Mouse (Mus musculus) embryonic facial prominence, embryonic 11.5 days (tissue): ENCODE data around the gene Matn4. TPM values are rescaled to one million over a fixed set of nuclear protein-coding genes. Genes with fewer than 3 reads are reported as not detected.

Source experiments
- ATAC-seq: fragments of 200-750 bp; cut with Nextera tagmentation; replicated peaks from 2 replicates; pipeline ENCODE4 v1.8.0; 2017; ENCODE audit warnings: low read depth; ENCODE audit not compliant: insufficient number of reproducible peaks, low FRiP score, low TSS enrichment
- DNase-seq: peaks from one replicate; pipeline ENCODE4 v3.0.0-alpha.2; 2015; ENCODE audit warnings: low spot score
- H3K27ac ChIP-seq: fragments of 300-500 bp; sonication (generic); replicated peaks from 2 replicates; pipeline ENCODE4 v1.5.1; 2014; ENCODE audit warnings: mild to moderate bottlenecking, low read depth, low read length, control low read depth
- H3K27me3 ChIP-seq: fragments of 300-500 bp; sonication (generic); 2 replicates; pipeline ENCODE4 v1.6.1; 2014; ENCODE audit warnings: mild to moderate bottlenecking, low read length, moderate library complexity, mixed read lengths; ENCODE audit not compliant: control insufficient read depth, insufficient read depth
- H3K36me3 ChIP-seq: fragments of 300-500 bp; sonication (generic); replicated peaks from 2 replicates; pipeline ENCODE4 v1.6.1; 2014; ENCODE audit warnings: low read depth, mild to moderate bottlenecking, low read length, moderate library complexity, mixed read lengths; ENCODE audit not compliant: control insufficient read depth, insufficient read depth
- H3K4me1 ChIP-seq: fragments of 300-500 bp; sonication (generic); 2 replicates; pipeline ENCODE4 v1.6.1; 2014; ENCODE audit warnings: low read length, mixed read lengths; ENCODE audit not compliant: control insufficient read depth, insufficient read depth
- H3K4me2 ChIP-seq: fragments of 300-500 bp; sonication (generic); 2 replicates; pipeline ENCODE4 v1.6.1; 2014; ENCODE audit warnings: low read depth, mild to moderate bottlenecking, control low read depth, low read length, moderate library complexity
- H3K4me3 ChIP-seq: fragments of 300-500 bp; sonication (generic); 2 replicates; pipeline ENCODE4 v1.5.1; 2014; ENCODE audit warnings: low read depth, low read length, control low read depth
- H3K9ac ChIP-seq: fragments of 300-500 bp; sonication (generic); replicated peaks from 2 replicates; pipeline ENCODE4 v1.6.1; 2014; ENCODE audit warnings: mild to moderate bottlenecking, control low read depth, low read length
- H3K9me3 ChIP-seq: fragments of 300-500 bp; sonication (generic); replicated peaks from 2 replicates; pipeline ENCODE4 v1.6.1; 2016; ENCODE audit warnings: mild to moderate bottlenecking, low read length, inconsistent platforms, mixed read lengths; ENCODE audit not compliant: control insufficient read depth
- WGBS: fragments of 180-500 bp; shearing (Covaris S2); extraction: QIAGEN DNeasy Blood & Tissue Kit; methylation state at CpG from one replicate; pipeline ENCODE4 v1.1.7; 2014; 5-methylcytosine and 5-hydroxymethylcytosine counted together
- polyA plus RNA-seq: library from polyadenylated mRNA; unstranded; fragments of >200 nt; fragmentation: Nextera tagmentation; extraction: Ambion mirVana; gene quantifications from 2 replicates; pipeline ENCODE4 v1.2.1, GENCODE M21; 2014

Gene Matn4
- polyA plus RNA-seq, 1 experiment from 2014 or later = 1.3 TPM

DNA sequence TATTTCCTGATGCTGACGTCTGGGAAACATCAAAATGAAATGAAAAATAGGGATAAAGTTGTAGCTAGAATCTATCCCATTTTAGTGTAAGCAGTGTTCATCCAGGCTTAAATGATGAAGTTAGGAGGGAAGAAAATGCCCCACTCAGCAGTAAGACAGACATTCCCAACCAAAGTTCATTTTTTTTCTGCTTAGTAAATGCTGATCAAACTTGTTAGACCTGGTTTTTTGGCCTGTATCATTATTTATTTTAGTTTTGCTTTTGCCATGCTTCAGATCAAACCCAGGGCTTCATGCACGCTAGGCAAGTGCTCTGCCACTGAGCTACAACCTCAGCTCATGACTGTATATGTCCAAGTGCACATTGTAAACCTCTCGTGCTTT, 41.1 kb upstream of the Matn4 start:
- no peaks in the 10 kb centered on the region for H3K27me3 ChIP-seq
- H3K9me3 ChIP-seq = no peaks in the 10 kb centered on the region
- H3K4me3 ChIP-seq = no peak overlapping the region
- H3K9ac ChIP-seq = no peak overlapping the region
- no peak overlapping the region for H3K4me2 ChIP-seq
- H3K4me1 ChIP-seq = no peaks in the 10 kb centered on the region; the same call in 1 of the 2 replicates
- 78% methylated on average over 3 of the region's 3 CpGs for WGBS
- no peak overlapping the region for H3K27ac ChIP-seq
- DNase-seq (no peak), ATAC-seq (no peak)
- no peaks in the 10 kb centered on the region for H3K36me3 ChIP-seq

DNA sequence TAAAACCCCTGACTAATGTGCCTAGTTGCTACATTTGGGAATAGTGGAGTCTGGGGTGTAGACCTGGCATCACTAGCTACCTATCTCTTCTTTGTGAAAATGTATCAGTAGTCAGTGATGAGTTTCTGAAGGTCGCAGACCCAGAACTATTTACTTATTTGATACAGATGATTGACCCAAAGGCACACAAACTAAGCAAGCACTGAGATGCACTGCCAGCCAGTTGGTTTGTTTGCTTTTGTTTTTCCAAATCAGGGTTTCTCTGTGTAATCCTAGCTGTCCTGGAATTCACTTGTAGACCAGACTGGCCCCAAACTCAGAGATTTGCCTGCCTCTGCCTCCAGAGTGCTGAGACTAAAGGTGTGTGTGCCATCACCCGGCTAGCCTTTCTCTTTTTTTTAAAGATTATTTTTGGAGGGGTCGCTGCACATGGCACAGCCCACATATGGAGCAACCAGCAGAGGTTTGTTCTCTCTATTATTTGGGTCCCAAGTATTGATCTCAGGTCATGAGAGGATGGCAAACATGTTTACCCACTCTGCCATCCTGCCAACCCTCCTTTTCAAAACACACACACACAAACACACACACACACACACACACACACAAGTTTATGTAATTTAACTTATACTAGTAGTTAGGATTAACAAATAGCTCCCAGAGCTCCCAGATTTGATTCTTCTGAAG, 40.6 kb upstream of the Matn4 start:
- H3K4me1 ChIP-seq = no peaks in the 10 kb centered on the region; the same call in 1 of the 2 replicates
- no peak overlapping the region for H3K27ac ChIP-seq
- H3K27me3 ChIP-seq = no peaks in the 10 kb centered on the region
- H3K9me3 ChIP-seq = no peaks in the 10 kb centered on the region
- no peak overlapping the region for H3K4me3 ChIP-seq
- H3K4me2 ChIP-seq = no peak overlapping the region
- ATAC-seq (no peak), DNase-seq (no peak)
- H3K36me3 ChIP-seq = no peaks in the 10 kb centered on the region
- no peak overlapping the region for H3K9ac ChIP-seq
- WGBS = 85% methylated on average over 3 of the region's 3 CpGs

DNA sequence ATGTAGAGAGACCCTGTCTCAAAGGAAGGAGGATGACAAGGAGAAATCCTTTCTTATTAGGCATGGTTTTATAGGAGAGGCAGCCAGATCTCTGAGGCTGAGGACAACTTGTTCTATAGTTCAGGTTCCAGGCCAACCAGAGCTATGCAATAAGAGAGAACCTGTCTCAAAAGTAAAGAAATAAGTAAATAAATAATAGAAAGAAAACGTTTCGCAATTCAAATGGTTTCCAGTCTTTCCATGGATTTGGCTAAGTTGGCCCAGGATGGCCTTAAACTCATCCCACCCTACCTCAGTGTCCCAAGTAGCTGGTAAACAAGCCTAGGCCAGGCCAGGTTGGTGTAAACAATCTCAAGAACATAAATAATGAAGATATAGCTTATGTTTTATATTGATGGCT, 39.7 kb upstream of the Matn4 start:
- WGBS = 80% methylated on average over 2 of the region's 2 CpGs

DNA sequence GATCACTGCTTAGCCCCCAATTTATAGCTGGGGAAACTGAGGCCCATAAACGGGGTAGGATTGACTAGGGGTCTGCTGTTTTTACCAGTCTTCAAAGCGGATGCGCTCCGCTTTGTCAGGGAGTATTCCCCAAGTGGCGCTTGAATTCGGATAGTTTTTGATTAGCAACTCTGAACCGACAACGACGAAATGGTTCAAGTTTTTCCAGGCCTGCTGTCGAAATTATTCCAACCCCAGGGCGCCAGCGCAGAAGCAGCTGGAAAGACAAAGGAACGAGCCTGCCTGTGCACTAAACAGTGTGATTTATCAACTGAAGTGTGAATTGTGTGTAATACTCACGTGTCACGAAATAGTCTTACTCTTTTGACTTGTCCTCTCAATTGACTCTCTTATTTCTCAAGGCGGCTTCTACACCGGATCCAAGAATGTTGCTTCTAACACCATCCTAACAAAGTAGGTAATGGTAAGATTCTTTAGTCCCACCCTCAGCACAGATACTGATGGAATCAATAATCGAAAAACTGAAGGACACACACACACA, 38.6 kb upstream of the Matn4 start, which contains the start of gene Sdc4:
TSS of gene Sdc4 (minus strand) at position 428 of the 541 bp plus-strand sequence.
- no peak; the same call in 1 of the 2 replicates for ATAC-seq
- H3K4me2 ChIP-seq = peak within 1 kb of the TSS; percentile 84
- no peaks in the 10 kb centered on the region for H3K36me3 ChIP-seq
- DNase-seq = no peak
- 6% methylated on average over 18 of the region's 18 CpGs for WGBS
- no peaks in the 10 kb centered on the region for H3K9me3 ChIP-seq
- no peaks in the 10 kb centered on the region; the same call in 1 of the 2 replicates for H3K4me1 ChIP-seq
- peak within 1 kb of the TSS; percentile 55 for H3K4me3 ChIP-seq
- H3K27ac ChIP-seq = no peak within 1 kb of the TSS
- H3K27me3 ChIP-seq = no peaks in the 10 kb centered on the region
- peak within 1 kb of the TSS; percentile 70 for H3K9ac ChIP-seq

More for the DNA sequence above, 39.7 kb upstream of the Matn4 start:
- DNase-seq = no peak
- Histone ChIP-seq H3K27ac (no peak overlapping the region), H3K36me3 (no peaks in the 10 kb centered on the region), H3K9ac (no peak overlapping the region), H3K4me1 (no peaks in the 10 kb centered on the region; the same call in 1 of the 2 replicates), H3K9me3 (no peaks in the 10 kb centered on the region), H3K27me3 (no peaks in the 10 kb centered on the region), H3K4me2 (no peak overlapping the region), H3K4me3 (no peak overlapping the region)
- ATAC-seq = no peak

DNA sequence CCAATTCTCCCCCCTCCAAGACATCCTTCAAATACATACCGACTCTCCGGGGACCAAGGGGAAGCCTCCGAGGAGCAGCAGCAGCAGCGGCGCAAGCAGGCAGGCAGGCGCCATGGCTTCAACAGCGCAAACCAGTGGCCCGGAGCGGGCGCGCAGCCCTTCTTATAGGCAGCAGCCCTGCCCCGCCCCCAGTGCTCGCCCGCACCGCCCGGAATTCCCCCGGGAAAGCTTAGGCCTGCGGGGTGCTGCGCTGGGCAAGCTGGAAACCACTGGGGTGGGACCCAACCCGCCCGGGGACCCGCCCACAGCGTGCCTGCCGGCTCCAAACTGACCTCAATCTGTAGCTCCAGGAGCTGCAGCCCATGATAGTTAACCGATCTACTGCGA, 38.1 kb upstream of the Matn4 start:
- H3K27ac ChIP-seq = no peak overlapping the region
- H3K4me3 ChIP-seq = peak overlapping the region; percentile 55
- no peaks in the 10 kb centered on the region for H3K36me3 ChIP-seq
- DNase-seq = peak; percentile 84
- no peaks in the 10 kb centered on the region for H3K9me3 ChIP-seq
- ATAC-seq = peak; percentile 84
- WGBS = under 1% methylated on average over 26 of the region's 26 CpGs
- no peaks in the 10 kb centered on the region; the same call in 1 of the 2 replicates for H3K4me1 ChIP-seq
- H3K9ac ChIP-seq = peak overlapping the region; percentile 70
- peak overlapping the region; percentile 84 for H3K4me2 ChIP-seq
- H3K27me3 ChIP-seq = no peaks in the 10 kb centered on the region

DNA sequence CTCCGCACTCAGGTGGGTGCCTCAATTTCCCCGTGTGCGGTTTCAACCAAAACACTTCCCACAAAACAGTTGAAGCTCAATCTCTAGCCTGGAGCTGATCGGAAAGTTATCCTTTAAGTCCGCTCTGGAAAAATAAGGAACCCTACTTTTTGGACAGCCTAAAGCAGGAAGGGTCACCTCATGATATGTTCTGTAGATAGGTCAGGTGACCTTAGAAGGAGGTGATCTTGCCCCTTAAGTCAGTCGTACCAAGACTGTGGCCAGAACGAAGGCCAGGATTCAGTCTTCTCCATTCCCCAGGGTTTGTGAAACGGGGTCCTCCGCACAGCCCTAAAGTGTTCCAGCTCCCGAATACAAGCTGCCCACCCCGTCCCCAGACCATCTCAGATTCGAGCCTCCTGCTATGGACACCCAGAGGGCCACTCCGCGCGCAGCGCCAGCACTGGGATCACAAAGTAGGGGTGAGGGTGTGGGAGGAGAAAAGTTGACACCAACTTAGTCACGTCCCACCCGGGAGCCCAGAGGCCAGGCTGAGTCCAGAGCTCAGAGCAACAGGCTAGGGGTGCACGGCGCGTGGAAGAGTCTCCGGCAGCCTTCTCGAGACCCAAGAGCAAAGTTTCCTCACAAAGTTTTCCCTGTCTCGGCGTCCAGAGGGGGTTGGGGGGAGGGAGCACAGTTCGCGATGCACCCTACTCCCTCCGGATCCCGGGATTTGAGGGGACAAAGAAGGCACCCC, 37.5 kb upstream of the Matn4 start:
- WGBS = 4% methylated on average over 29 of the region's 29 CpGs
- Histone ChIP-seq H3K27ac (no peak overlapping the region), H3K4me3 (peak overlapping the region; percentile 55), H3K9me3 (no peaks in the 10 kb centered on the region), H3K36me3 (no peaks in the 10 kb centered on the region), H3K27me3 (no peaks in the 10 kb centered on the region), H3K9ac (peak overlapping the region; percentile 70), H3K4me2 (peak overlapping the region; percentile 84), H3K4me1 (no peaks in the 10 kb centered on the region; the same call in 1 of the 2 replicates)
- DNase-seq = no peak
- ATAC-seq = peak; percentile 69

DNA sequence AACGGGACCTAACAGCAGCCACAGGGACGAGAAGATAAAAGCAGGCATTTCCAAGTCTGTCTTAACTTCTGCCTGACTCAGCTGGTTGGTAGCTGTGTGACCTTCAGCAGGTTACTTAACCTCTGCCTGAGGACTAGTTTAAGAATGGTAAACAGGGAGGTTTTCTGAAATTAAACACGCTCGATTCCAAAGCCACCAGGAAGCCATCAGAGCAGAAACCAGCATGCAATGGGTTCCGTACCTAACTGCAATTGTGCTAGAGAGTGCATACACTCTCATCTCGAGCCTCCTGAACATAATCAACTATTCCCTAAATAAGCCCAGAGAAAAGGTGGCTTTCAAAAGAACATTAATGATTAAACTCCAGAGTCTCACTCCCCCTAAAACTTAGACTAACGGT, 36.8 kb upstream of the Matn4 start:
- no peak for ATAC-seq
- H3K9me3 ChIP-seq = no peaks in the 10 kb centered on the region
- peak overlapping the region; percentile 55 for H3K4me3 ChIP-seq
- no peak overlapping the region for H3K27ac ChIP-seq
- H3K9ac ChIP-seq = peak overlapping the region; percentile 70; the same call in 1 of the 2 replicates
- H3K4me2 ChIP-seq = peak overlapping the region; percentile 84
- H3K4me1 ChIP-seq = no peaks in the 10 kb centered on the region; the same call in 1 of the 2 replicates
- no peak for DNase-seq
- no peaks in the 10 kb centered on the region for H3K36me3 ChIP-seq
- 30% methylated on average over 7 of the region's 7 CpGs for WGBS
- no peaks in the 10 kb centered on the region for H3K27me3 ChIP-seq

DNA sequence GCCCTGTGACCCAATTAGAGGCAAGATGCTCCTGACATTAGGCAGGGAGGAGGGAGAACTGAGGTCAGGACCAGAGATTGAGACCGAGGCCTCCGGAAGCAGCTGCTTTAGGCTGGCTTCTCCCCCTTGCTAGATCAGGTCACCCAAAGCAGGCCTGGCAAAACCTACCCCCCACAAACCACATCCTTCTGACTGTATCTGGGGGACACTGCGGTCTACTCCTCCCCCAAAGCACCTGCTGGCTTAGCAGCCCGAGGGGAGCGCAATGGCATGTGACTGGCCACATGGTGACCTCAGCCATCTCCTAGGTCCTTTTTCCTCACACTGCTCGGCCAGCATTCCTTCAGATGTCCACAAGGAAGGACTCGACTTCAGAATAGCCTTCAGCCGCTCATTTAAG, 36.2 kb upstream of the Matn4 start:
- WGBS = 23% methylated on average over 8 of the region's 8 CpGs
- no peaks in the 10 kb centered on the region for H3K36me3 ChIP-seq
- H3K4me2 ChIP-seq = 0 out of 2 replicates have a peak overlapping the region, but pooled peaks have one; percentile 6
- H3K27me3 ChIP-seq = no peaks in the 10 kb centered on the region
- peaks cover 4% of the 10 kb centered on the region for H3K4me1 ChIP-seq
- no peak overlapping the region for H3K4me3 ChIP-seq
- ATAC-seq = no peak
- H3K9ac ChIP-seq = no peak overlapping the region
- DNase-seq = no peak
- no peak overlapping the region for H3K27ac ChIP-seq
- H3K9me3 ChIP-seq = no peaks in the 10 kb centered on the region
